Mouse (Mus musculus) neural tube, embryonic 15.5 days (tissue): ENCODE measurements around the gene Olfr384. TPM values are rescaled to one million over a fixed set of nuclear protein-coding genes. Genes with fewer than 3 reads are reported as not detected.
"Not testable (repeated sequence)": the region's sequence is repeated elsewhere in the genome, so short reads cannot be mapped to it uniquely, and the experiment has no call there.

Experiments
- ATAC-seq: fragments of 200-750 bp; cut with Nextera tagmentation; 2 replicates; pipeline ENCODE4 v1.8.0; 2017; ENCODE audit warnings: mild to moderate bottlenecking, moderate TSS enrichment, moderate library complexity; ENCODE audit not compliant: low FRiP score
- H3K27ac ChIP-seq: fragments of 300-500 bp; sonication (generic); replicated peaks from 2 replicates; pipeline ENCODE4 v1.5.1; 2015; ENCODE audit warnings: mild to moderate bottlenecking, inconsistent platforms
- H3K27me3 ChIP-seq: fragments of 300-500 bp; sonication (generic); replicated peaks from 2 replicates; pipeline ENCODE4 v1.6.1; 2015; ENCODE audit warnings: inconsistent platforms
- H3K36me3 ChIP-seq: fragments of 300-500 bp; sonication (generic); 2 replicates; pipeline ENCODE4 v1.6.1; 2015; ENCODE audit warnings: inconsistent platforms
- H3K4me1 ChIP-seq: fragments of 300-500 bp; sonication (generic); 2 replicates; pipeline ENCODE4 v1.6.1; 2015; ENCODE audit warnings: inconsistent platforms
- H3K4me2 ChIP-seq: fragments of 300-500 bp; sonication (generic); 2 replicates; pipeline ENCODE4 v1.6.1; 2015; ENCODE audit warnings: inconsistent platforms, mild to moderate bottlenecking, moderate library complexity
- H3K4me3 ChIP-seq: fragments of 300-500 bp; sonication (generic); replicated peaks from 2 replicates; pipeline ENCODE4 v1.5.1; 2015; ENCODE audit warnings: mild to moderate bottlenecking, inconsistent platforms
- H3K9ac ChIP-seq: fragments of 300-500 bp; sonication (generic); replicated peaks from 2 replicates; pipeline ENCODE4 v1.6.1; 2015; ENCODE audit warnings: mild to moderate bottlenecking, inconsistent platforms
- H3K9me3 ChIP-seq: fragments of 300-500 bp; sonication (generic); replicated peaks from 2 replicates; pipeline ENCODE4 v1.6.1; 2016; ENCODE audit warnings: inconsistent platforms
- WGBS: fragments of 180-500 bp; shearing (Covaris S2); methylation state at CpG from one replicate; pipeline ENCODE4 v1.1.7; 2015; ENCODE audit warnings: mixed read lengths; 5-methylcytosine and 5-hydroxymethylcytosine counted together
- polyA plus RNA-seq: library from polyadenylated mRNA; unstranded; fragments of >200 nt; fragmentation: Nextera tagmentation; extraction: Ambion mirVana; gene quantifications from 2 replicates; pipeline ENCODE4 v1.2.1, GENCODE M21; 2015

Olfr384 gene
- polyA plus RNA-seq, result not detected in 2 replicates

DNA sequence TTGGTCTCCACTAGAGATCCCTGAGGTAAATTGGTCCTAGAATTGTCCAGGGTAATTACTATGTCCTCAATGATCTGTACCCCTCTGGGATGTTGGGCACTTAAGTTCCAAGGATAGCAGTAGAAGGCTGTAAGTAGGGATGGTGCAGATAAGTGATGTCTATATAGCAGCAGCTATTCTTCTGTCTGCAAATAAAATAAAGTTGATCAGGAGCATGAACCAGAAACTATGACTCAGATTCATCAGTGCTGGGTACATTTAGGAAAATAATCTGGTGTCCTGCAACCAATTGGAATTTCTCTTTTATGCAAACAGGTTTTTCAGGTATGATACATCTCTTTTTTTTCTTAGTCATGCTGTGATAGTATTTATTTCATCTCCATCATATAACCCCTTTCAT, at the start of gene Olfr384:
Gene Olfr384, plus strand, starts transcription at position 301 of the 400 bp plus-strand sequence.
- no peak within 1 kb of the TSS for H3K4me3 ChIP-seq
- H3K27ac ChIP-seq, result no peak within 1 kb of the TSS
- no peaks in the 10 kb centered on the region for H3K27me3 ChIP-seq
- H3K9me3 ChIP-seq, result 0 out of 2 replicates have a peak, but pooled peaks cover 2% of the 10 kb centered on the region
- H3K36me3 ChIP-seq, result no peaks in the 10 kb centered on the region
- H3K9ac ChIP-seq, result no peak within 1 kb of the TSS
- ATAC-seq, result no peak
- no peaks in the 10 kb centered on the region for H3K4me1 ChIP-seq
- H3K4me2 ChIP-seq, result no peak within 1 kb of the TSS

DNA sequence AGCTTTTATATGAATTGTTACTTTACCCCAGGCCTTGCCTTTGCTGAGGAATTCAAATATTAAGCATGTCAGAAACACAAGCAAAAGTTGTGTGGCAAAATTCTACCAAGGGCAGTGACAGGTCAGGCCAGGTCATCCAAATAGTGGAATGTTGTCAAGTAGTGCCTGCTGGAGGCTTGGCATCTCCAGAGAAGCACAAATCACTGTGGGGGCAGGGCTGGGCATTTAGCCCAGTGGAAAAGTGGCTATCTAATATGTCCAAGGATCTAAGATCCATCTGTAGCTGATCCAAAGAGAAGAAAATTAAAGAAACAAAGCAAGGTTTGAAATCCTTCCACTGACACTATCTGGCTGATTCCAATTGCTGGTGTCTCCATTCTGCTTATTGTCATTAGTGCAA, 18.5 kb upstream of the Olfr384 start:
- Histone ChIP-seq H3K27ac (no peak overlapping the region), H3K9me3 (no peaks in the 10 kb centered on the region), H3K9ac (no peak overlapping the region), H3K4me2 (no peak overlapping the region), H3K4me3 (no peak overlapping the region), H3K27me3 (no peaks in the 10 kb centered on the region), H3K4me1 (no peaks in the 10 kb centered on the region), H3K36me3 (no peaks in the 10 kb centered on the region)
- ATAC-seq, result no peak

DNA sequence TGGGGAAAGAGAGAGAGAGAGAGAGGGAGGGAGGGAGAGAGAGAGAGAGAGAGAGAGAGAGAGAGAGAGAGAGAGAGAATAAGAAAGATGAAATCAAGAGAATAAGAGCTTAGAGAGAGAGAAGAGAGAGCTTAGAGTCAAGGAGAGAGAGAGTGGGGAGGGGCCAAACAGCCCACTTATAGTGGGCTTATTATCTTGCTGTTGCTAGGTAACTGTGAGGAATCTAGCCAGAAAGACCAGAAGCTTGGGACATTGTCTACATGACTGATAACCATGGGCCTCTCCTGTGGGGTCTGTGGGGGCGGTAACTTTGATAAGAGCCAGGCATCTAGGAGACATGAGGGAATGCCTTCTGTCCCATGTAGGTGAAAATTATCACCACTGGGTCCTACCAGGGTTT, 15.2 kb upstream of the Olfr384 start:
- H3K9ac ChIP-seq, H3K27me3 ChIP-seq, H3K4me1 ChIP-seq, H3K36me3 ChIP-seq, H3K4me2 ChIP-seq, H3K4me3 ChIP-seq, ATAC-seq, H3K27ac ChIP-seq, H3K9me3 ChIP-seq: not testable (repeated sequence)
- 88% methylated on average over 1 of the region's 1 CpGs for WGBS

DNA sequence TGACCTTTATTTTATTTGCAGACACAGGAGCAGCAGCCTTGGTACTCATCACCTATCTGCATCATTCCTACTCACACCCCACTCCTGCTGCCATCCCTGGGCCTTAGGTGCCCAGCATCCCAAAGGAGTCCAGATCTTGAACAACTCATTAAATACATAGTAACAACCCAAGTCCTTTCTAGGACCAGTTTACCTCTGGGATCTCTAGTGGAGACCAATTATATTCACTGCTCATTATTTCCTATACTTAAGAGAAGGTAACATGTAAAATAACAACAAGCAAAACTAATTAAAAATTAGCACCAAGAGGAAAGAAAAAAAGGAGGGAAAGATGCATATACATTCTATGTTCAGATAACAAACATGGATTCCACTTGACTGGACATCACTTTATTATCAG, 5.5 kb upstream of the Olfr384 start, which contains the start of gene Olfr385:
Gene Olfr385, minus strand, starts transcription at position 101 of the 400 bp plus-strand sequence.
- Histone ChIP-seq H3K36me3 (no peaks in the 10 kb centered on the region), H3K27me3 (no peaks in the 10 kb centered on the region), H3K9ac (no peak within 1 kb of the TSS), H3K27ac (no peak within 1 kb of the TSS), H3K4me3 (no peak within 1 kb of the TSS), H3K9me3 (no peaks in the 10 kb centered on the region), H3K4me1 (no peaks in the 10 kb centered on the region), H3K4me2 (no peak within 1 kb of the TSS)
- ATAC-seq, result no peak

Other genes with a start within 250 kb of the Olfr384 start
- gene Olfr20, start 247.8 kb upstream of the Olfr384 start, polyA plus RNA-seq, result not detected in 2 replicates
- gene Olfr376, start 227.3 kb upstream of the Olfr384 start, polyA plus RNA-seq, result not detected in 2 replicates
- not detected in 2 replicates for gene Olfr1, start 199.0 kb upstream of the Olfr384 start, polyA plus RNA-seq
- not detected in 2 replicates for gene Olfr378, start 170.1 kb upstream of the Olfr384 start, polyA plus RNA-seq
- not detected in 2 replicates for gene Olfr380, start 141.1 kb upstream of the Olfr384 start, polyA plus RNA-seq
- not detected in 2 replicates for gene Olfr381, start 107.0 kb upstream of the Olfr384 start, polyA plus RNA-seq
- not detected in 2 replicates for gene Olfr382, start 81.4 kb upstream of the Olfr384 start, polyA plus RNA-seq
- not detected in 2 replicates for gene Olfr385, start 5.6 kb upstream of the Olfr384 start, polyA plus RNA-seq
- not detected in 2 replicates for gene Zfp735, start 90.2 kb downstream of the Olfr384 start, polyA plus RNA-seq
- not detected in 2 replicates for gene Olfr389, start 182.1 kb downstream of the Olfr384 start, polyA plus RNA-seq
- not detected in 2 replicates for gene Olfr390, start 184.4 kb downstream of the Olfr384 start, polyA plus RNA-seq
- not detected in 2 replicates for gene Olfr391-ps, start 204.5 kb downstream of the Olfr384 start, polyA plus RNA-seq
- not detected in 2 replicates for gene Olfr392, start 218.5 kb downstream of the Olfr384 start, polyA plus RNA-seq